Mouse (Mus musculus) Patski (cell line): Measurements from ENCODE around the gene Bbip1. TPM values are rescaled to one million over a fixed set of nuclear protein-coding genes. Genes with fewer than 3 reads are reported as not detected.

Experiments used
- ATAC-seq: fragments of 100-300 bp; one replicate; pipeline ENCODE4 v1.8.0; 2021
- CTCF ChIA-PET: fragments of 350-600 bp; sonication (Branson Sonifier 250); formaldehyde crosslinking; loops from one replicate; lab custom pipeline; 2022; ENCODE audit warnings: inconsistent platforms; lab: Charles Lee
- POLR2A ChIA-PET: fragments of 350-600 bp; sonication (Branson Sonifier 250); formaldehyde crosslinking; loops from one replicate; lab custom pipeline; 2022; ENCODE audit warnings: antibody characterized with exemption, inconsistent platforms; lab: Charles Lee
- DNase-seq: peaks from one replicate; pipeline ENCODE4 v3.0.0-alpha.2; 2011; ENCODE audit warnings: low read depth, low spot score
- H3K27me3 ChIP-seq: fragments of 371-371 bp; one replicate; pipeline ENCODE4 v1.5.1; 2021
- CTCF ChIP-seq: fragments of 100-300 bp; IDR thresholded peaks from one replicate; pipeline ENCODE4 v1.5.1; 2021
- in situ Hi-C: fragments of 300-500 bp; cut with MboI; formaldehyde crosslinking; loops from 3 replicates; pipeline ENCODE4 v1.11.1; 2018; ENCODE audit warnings: low pct_unique_long_range_greater_than_20kb, mixed read lengths
- polyA plus RNA-seq: library from polyadenylated mRNA; unstranded; gene quantifications from one replicate; pipeline ENCODE4 v1.2.3, GENCODE M21; 2021

Bbip1 gene
- polyA plus RNA-seq, 1 experiment from 2014 or later = 53.0 TPM

DNA sequence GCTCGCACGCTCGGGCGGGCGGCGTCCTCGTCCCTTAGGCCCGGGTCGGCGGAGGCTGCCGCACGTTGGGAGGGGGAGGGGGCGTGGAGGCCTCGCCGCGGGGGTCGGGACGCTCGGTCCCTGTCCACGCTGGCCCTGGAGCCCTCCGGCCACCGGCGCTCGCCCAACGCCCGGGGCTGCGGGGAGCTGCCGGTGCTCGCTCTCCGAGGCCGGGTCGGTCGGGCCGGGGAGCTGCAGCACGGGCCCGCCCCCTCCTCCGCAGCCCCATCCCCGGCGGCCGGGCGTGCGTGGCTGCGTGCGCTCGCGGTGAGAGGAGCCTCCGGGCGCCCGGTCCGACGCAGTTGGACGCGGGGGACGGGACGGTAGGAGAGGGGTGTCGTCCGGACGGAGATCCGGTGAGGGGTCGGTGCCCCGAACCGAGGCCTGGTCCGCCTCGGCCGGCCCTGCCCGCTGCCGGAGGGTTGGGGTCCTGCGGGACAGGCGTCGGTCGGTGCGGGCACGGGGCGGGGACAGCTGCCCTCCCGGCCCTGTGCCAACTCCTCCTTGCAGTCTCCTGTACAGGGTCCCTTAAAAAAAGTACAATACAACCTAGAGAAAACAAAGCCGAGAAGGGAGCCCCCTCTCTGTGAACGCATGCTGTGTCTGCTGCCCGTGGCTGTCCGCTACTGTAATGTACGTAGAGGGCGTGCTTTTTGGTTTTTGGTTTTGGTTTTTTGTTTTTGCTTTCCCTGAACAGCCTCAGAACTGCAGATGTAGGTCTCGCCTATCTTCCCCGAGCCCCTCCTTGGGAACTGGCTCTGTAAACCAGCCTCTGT is 40.7 kb downstream of the Bbip1 start:
- peak; percentile 82 for TF ChIP-seq CTCF
- ATAC-seq (peak; percentile 61), DNase-seq (no peak)
- CTCF ChIA-PET = interaction anchor here (0.6 to 1.0 kb wide), 2 partner anchors 11 to 26 kb away, joined by 3 read pairs; no protein-coding TSS in a partner anchor
- in situ Hi-C loops = no loop called here
- POLR2A ChIA-PET = interaction anchor here (1.0 to 1.4 kb wide), 4 partner anchors 73 to 129 kb away, joined by 3 to 4 read pairs (median 3); no protein-coding TSS in a partner anchor
- no peaks in the 10 kb centered on the region for H3K27me3 ChIP-seq

DNA sequence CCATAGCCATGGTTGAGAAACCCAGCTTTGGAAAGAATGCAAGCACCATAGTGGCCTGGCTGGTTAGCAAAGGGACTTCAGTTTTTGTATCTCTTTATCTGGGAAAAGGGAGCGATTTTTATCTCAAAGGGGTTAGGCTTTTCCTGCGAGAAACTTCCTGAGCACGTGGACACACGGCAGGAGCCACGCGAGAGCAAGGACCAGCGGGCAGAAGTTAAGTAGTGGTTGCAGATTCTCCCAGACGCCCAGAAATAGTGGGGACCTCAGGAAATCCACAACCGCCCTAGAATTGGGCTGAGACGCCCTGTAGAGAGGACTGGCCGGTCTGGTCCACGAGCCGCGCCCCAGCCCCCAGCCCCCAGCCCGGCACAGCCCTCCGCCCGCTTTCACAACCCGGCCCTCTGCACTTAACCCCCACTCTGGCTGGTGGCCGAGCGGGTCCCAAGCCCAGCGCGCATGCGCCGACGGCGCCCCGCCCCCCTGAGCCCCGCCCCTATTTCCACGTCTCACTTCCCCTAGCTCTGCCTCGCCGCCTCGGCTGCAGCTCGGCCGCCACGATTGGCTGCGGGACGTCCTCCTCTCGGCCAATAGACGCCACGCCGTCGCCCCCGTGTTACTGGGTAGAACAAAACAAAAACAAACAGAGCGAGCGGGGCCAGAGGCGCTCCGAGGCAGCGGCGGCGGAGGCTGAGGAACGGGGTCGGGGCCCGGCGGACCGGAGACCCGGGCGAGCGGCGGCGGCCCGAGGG is 41.5 kb downstream of the Bbip1 start:
- DNase-seq (peak; percentile 78), ATAC-seq (peak; percentile 98)
- no peak for TF ChIP-seq CTCF
- ChIA-PET POLR2A (interaction anchor here (0.6 to 1.3 kb wide), 5 partner anchors 18 to 121 kb away, joined by 3 to 4 read pairs (median 3); no protein-coding TSS in a partner anchor), CTCF (interaction anchor here (1.0 kb wide), 2 partner anchors 25 to 106 kb away, joined by 3 read pairs; no protein-coding TSS in a partner anchor)
- no peaks in the 10 kb centered on the region for H3K27me3 ChIP-seq
- in situ Hi-C loops = no loop called here

DNA sequence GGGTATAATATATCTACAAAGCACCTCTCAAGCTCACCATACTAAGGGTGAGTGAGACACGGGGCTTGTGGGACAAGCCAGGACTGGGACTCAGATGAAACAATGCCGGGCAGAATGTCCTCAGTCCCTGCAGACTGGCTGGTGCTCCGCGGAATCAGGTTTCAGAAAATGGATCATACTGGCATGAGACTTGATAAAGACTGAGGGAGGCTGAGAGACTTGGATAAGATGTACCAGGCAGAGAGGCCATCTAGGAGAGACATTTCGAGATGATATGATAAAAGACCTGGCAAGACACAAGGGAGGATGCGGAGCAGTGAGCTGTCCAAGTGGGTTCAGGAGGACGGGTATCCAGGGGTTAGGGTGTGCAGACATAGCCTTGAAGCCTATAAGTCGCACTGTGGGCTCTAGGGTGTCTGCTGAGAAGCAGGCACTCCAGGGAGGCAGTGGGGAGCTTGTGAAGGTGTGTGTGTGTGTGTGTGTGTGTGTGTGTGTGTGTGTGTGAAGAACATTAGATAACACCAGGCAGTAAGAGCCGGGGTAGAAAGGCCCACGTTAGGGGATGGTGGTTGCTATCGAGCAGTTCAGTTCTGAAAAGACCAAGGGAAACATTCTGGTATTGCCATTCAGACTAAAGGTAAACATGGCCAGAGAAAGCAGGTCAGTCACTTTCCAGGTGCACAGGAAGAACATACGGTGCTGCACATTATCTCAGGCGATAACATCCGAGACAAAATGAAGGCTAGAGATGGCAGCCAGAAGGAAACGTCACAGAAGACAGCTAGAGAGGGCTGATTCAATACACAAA is 42.3 kb downstream of the Bbip1 start:
- DNase-seq (no peak), ATAC-seq (no peak)
- H3K27me3 ChIP-seq = no peaks in the 10 kb centered on the region
- CTCF ChIA-PET = interaction anchor here (1.0 kb wide), 1 partner anchor 106 kb away, joined by 3 read pairs; no protein-coding TSS in a partner anchor
- TF ChIP-seq CTCF = no peak
- in situ Hi-C loops = no loop called here
- POLR2A ChIA-PET = interaction anchor here (0.6 to 1.3 kb wide), 5 partner anchors 17 to 120 kb away, joined by 3 to 4 read pairs (median 3); no protein-coding TSS in a partner anchor

DNA sequence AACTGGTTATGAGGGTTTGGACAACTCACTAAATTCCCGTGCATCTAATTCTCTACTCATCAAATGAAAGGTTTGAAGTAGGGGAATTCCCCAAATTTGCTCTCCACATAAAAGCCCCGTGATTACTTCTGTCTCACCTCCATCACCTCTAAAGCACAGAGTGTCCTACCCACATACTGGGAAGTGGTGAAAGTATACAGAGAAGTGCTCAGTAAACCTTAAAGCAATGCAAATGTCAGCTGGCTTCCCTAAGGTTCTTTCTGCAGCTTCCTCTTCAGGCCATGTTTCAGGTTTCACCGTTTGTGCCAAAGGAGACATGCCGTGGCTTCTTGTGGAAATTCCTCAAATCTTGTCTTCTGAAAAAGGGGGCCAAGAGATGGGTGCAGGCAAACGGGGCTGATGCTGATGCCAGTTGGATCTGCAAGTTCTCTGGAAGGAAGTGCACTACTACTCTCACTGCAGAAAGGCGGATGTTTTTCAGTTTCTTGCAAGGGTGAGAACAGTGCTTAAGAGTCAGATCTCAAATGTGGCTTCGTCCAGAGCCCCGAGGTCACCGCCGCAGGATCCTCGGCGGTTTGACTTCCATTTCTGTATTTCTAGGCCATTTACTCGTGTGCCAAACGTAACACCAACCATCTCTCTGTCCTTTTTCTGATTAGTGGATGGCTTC is 44.4 kb downstream of the Bbip1 start:
- in situ Hi-C loops = no loop called here
- DNase-seq (no peak), ATAC-seq (no peak)
- no peak for TF ChIP-seq CTCF
- H3K27me3 ChIP-seq = no peaks in the 10 kb centered on the region
- CTCF ChIA-PET = interaction anchor here (0.7 to 1.4 kb wide), 2 partner anchors 10 to 58 kb away, joined by 3 read pairs; no protein-coding TSS in a partner anchor
- POLR2A ChIA-PET = no interaction called here

DNA sequence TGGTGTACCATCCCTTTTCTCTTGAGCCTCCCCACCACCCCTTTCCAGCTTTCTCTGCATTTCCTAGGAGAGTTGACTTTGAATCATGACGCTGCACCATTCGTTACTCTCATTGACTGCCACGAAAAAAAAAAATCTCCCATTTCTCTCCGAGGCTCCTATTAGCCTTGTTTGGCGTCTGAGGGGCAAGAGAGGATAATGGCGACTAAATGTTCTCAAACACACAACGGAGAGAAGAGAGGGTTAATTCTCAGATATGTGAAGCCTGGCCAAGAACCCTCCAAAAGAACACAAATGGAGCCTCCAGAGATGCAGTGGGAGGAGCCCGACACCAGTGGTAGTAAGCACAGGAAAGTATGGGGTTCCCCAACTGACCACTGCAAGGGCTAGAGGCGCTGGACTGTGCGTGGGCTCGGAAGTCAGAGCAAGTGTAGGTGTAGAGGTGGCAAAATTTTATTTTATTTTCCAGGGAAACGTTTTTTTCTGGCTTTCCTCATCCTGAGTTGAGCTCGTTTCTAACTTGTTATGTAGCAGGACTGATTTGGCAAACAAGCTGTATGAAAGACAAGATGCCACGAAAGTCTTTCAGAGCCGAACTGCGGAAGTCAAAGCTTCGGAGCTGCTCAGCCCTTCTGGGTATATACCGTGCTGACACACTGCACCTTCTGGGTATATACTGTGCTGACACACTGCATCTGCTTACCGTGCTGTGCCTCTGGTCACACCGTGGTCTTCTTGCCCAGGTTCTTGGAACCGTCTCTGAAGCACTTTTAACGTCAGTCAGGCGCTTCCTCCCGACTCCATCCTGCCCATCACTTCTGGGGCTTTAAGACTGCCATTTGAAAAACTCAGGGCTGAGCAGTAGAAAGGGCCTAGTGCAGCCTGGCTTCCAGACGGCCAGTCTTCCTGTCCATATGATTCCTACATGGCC is 45.2 kb downstream of the Bbip1 start:
- ATAC-seq (no peak), DNase-seq (no peak)
- in situ Hi-C loops = no loop called here
- ChIA-PET CTCF (interaction anchor here (0.7 to 1.6 kb wide), 3 partner anchors 9 to 57 kb away, joined by 3 read pairs; no protein-coding TSS in a partner anchor), POLR2A (no interaction called here)
- no peaks in the 10 kb centered on the region for H3K27me3 ChIP-seq
- no peak for TF ChIP-seq CTCF

DNA sequence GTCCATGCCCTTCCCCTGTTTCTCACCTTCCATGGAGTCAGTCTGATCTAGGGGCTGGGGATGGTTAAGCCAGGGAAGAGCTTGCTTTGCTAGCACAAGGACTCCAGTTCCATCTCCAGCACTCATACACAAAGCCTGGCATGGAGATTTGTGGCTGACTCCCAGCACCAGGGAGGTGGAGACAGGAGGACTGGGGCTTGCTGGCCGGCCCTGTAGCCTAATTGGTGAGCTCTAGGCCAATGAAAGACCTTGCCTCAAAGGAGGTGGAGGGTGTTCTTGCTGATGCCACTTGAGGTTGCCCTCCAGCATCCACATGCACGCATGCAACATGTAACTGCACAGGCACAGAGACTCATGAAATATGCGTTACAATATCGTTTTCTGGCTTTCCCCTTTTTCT is 45.9 kb downstream of the Bbip1 start:
- TF ChIP-seq CTCF = no peak
- in situ Hi-C loops = no loop called here
- DNase-seq = no peak
- ChIA-PET CTCF (interaction anchor here (1.4 to 1.6 kb wide), 2 partner anchors 22 to 57 kb away, joined by 3 read pairs; no protein-coding TSS in a partner anchor), POLR2A (no interaction called here)
- ATAC-seq = no peak
- H3K27me3 ChIP-seq = no peaks in the 10 kb centered on the region

DNA sequence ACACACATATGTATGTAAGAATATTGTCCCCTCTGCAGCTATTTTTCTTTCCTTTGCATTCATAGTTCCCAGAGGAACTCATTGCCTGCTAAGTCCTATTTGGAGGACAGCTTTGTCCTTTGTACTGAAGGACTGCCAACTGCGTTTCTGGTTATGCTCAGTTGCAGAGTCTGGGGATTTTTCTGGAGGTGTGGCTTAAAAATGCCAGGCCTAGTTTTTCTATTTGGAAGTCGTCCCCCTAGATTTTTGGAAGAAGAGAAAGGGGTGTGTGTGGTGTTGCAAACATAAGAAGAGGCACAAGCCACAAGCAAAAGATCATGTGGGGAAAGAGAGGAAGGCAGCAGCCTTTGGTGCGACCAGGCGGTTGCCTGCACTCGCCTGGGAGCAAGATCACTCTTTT is 46.4 kb downstream of the Bbip1 start:
- POLR2A ChIA-PET = no interaction called here
- H3K27me3 ChIP-seq = no peaks in the 10 kb centered on the region
- in situ Hi-C loops = no loop called here
- CTCF ChIA-PET = interaction anchor here (1.6 kb wide), 1 partner anchor 21 kb away, joined by 3 read pairs; no protein-coding TSS in a partner anchor
- DNase-seq (no peak), ATAC-seq (no peak)
- no peak for TF ChIP-seq CTCF

DNA sequence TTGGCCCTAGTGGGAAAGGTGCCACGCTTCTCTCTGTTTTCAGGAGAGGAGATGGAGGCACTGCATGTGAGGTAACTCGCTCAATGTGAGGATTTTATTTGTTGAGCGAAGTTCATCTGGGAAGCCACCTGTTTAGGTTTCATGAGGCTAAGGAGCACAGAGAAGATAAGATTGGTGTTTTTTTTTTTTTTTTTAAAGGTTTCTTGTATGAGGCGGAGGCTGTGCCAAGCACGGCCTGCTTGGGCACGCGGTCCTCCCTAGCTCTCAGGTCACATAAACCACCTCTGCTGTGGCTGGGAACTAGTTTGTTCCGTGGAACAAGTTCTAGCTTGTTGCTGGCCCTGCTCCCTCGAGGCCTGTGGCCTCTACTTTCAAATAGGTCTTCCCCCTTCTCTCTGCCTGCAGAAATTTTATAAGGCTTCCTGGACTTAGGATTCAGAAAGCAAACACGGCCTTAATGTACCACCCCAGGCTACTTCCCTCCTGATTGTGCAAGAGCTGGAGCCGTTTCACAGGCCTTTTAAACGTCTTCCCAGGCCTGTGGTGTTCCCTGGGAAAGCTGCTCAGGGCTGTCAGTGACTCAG is 49.8 kb downstream of the Bbip1 start:
- TF ChIP-seq CTCF = no peak
- DNase-seq (no peak), ATAC-seq (peak; percentile 62)
- ChIA-PET CTCF (interaction anchor here (1.3 to 1.9 kb wide), 2 partner anchors 8 to 27 kb away, joined by 4 to 5 read pairs; no protein-coding TSS in a partner anchor), POLR2A (interaction anchor here (0.6 to 1.0 kb wide), 2 partner anchors 15 to 123 kb away, joined by 3 read pairs; no protein-coding TSS in a partner anchor)
- in situ Hi-C loops = no loop called here
- no peaks in the 10 kb centered on the region for H3K27me3 ChIP-seq
